Mouse (Mus musculus) erythroblast, embryonic 14.5 days (primary cell): ENCODE measurements around the gene Cd200r3.

ENCODE experiments used
- GATA1 ChIP-seq: IDR thresholded peaks from 2 replicates; pipeline ENCODE4 v1.6.1; 2012; ENCODE audit warnings: low read length, inconsistent platforms, mixed read lengths
- TAL1 ChIP-seq: IDR thresholded peaks from 3 replicates; pipeline ENCODE4 v1.6.1; 2012; ENCODE audit warnings: low read length, inconsistent platforms, mixed read lengths

DNA sequence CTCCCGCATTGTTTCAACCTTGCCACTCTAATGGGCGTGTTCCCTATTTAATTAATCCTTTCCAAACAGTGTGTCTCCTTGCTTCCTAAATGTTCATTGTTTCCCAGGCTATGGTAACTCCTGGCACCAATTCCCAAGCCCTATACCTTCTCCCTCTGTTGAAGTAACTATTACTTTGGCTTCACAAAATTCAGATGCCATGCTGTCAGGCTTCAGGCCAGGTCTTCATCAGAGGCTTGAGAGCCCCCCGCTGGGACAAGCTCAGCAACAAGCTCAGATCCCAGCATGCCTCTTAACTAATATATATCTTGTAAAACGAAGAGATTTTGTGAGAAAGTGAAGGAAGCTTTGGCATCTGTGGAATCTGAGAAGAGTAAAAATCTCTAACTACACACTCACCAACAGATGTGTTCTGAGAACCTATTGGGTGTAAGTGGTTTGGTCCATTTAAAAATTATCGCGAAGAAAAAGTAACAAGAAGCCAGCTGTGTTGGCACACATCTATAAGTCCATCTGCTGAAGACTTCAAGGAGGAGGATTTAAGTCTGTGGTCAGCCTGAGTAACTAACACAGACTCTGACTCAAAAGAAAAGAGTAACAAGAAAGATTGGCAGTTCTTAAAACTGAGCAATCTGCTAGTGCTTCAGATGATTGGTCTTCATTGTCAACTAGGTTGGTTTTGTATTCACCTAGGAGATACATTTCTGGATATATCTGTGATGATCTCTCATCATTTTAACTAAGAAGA is 50.9 kb downstream of the Cd200r3 start:
- TF ChIP-seq TAL1, result no peak
- no peak for TF ChIP-seq GATA1
